Mouse (Mus musculus) lung, postnatal 0 days (tissue): ENCODE measurements at regions not wholly inside any gene's neighbourhood (a gene's known extent, or its start where the extent isn't known, plus 50 kb on each side); places are given as distances from the start of the nearest gene placed in this dataset.

ENCODE experiments used
- CTCF ChIP-seq: IDR thresholded peaks from 2 replicates; pipeline ENCODE4 v1.5.1; 2016; ENCODE audit warnings: antibody characterized with exemption, mild to moderate bottlenecking
- EP300 ChIP-seq: IDR thresholded peaks from 2 replicates; pipeline ENCODE4 v1.6.1; 2016; ENCODE audit warnings: antibody characterized with exemption, mild to moderate bottlenecking, control low read depth

- TF ChIP-seq CTCF (no peak), EP300 (no peak)
Observed at GRCm38 (mm10) chr8:104042434-104042833, 59.0 kb upstream of the Cdh5 start.
